Mouse (Mus musculus) kidney, embryonic 14.5 days (tissue): ENCODE measurements at regions not wholly inside any gene's neighbourhood (a gene's known extent, or its start where the extent isn't known, plus 50 kb on each side); places are given as distances from the start of the nearest gene placed in this dataset.

Experiments
- ATAC-seq: fragments of 200-750 bp; cut with Nextera tagmentation; 2 replicates; pipeline ENCODE4 v1.8.0; 2017; ENCODE audit warnings: moderate number of reproducible peaks, mild to moderate bottlenecking, moderate TSS enrichment, moderate library complexity; ENCODE audit not compliant: low FRiP score, low TSS enrichment
- H3K27ac ChIP-seq: fragments of 300-500 bp; sonication (generic); 2 replicates; pipeline ENCODE4 v1.5.1; 2014; ENCODE audit warnings: low read depth, mild to moderate bottlenecking, low read length, moderate library complexity, mixed read lengths
- H3K27me3 ChIP-seq: fragments of 300-500 bp; sonication (generic); 2 replicates; pipeline ENCODE4 v1.6.1; 2014; ENCODE audit warnings: mild to moderate bottlenecking, low read length; ENCODE audit not compliant: control insufficient read depth, insufficient read depth
- H3K36me3 ChIP-seq: fragments of 300-500 bp; sonication (generic); 2 replicates; pipeline ENCODE4 v1.6.1; 2014; ENCODE audit warnings: low read length, mixed read lengths; ENCODE audit not compliant: control insufficient read depth, insufficient read depth
- H3K4me1 ChIP-seq: fragments of 300-500 bp; sonication (generic); 2 replicates; pipeline ENCODE4 v1.6.1; 2014; ENCODE audit warnings: low read length, mixed read lengths; ENCODE audit not compliant: control insufficient read depth, insufficient read depth
- H3K4me2 ChIP-seq: fragments of 300-500 bp; sonication (generic); replicated peaks from 2 replicates; pipeline ENCODE4 v1.6.1; 2014; ENCODE audit warnings: low read depth, mild to moderate bottlenecking, low read length
- H3K4me3 ChIP-seq: fragments of 300-500 bp; sonication (generic); 2 replicates; pipeline ENCODE4 v1.5.1; 2014; ENCODE audit warnings: mild to moderate bottlenecking, low read length
- H3K9ac ChIP-seq: fragments of 300-500 bp; sonication (generic); 2 replicates; pipeline ENCODE4 v1.6.1; 2014; ENCODE audit warnings: low read depth, mild to moderate bottlenecking, low read length, moderate library complexity
- H3K9me3 ChIP-seq: fragments of 300-500 bp; sonication (generic); 2 replicates; pipeline ENCODE4 v1.6.1; 2016; ENCODE audit warnings: low read length; ENCODE audit not compliant: control insufficient read depth
- WGBS: fragments of 180-500 bp; shearing (Covaris S2); extraction: QIAGEN DNeasy Blood & Tissue Kit; methylation state at CpG from one replicate; pipeline ENCODE4 v1.1.7; 2014; 5-methylcytosine and 5-hydroxymethylcytosine counted together

DNA sequence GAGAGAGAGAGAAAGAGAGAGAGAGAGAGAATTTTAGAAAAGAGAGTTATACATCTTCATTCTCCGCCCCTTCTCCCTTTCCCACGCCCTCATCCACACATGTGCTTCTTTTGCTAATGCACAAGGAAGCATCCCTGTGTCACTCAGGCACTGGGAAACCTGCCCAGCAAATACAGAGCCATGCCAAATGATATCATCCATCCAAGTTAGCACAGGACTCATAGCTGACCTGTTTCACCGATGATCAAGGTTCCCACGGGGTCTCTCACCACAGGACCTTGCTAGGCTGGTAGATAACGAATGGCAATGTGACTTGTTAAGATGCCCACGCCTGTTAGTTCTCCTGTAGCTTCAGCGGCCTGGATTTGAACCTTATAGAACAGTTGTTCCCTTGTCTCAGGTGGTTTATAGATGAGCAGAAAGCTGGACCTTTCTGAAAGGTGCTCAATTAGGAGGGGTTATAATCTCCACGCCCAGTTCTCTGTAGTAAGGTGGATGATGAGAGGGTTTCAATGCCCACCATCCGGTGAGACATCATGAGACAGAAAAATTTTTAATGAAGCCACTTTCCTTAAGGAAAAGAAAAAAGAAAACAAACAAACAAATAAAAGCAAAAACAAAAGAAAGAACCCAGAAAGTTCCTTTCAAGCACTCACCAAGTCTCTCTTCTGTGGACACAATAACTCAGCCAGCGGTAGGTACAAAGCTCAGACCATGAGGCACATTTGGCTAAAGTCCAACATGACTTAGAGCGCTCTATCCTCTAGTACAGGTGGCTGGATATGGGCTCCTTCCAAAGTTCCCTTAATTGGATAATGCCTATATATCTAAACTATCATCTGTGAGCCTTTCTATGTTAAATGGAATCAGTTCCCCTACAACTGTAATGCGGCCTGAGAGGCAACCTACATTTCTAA is 57.1 kb upstream of the Bmp2k start:
- Histone ChIP-seq H3K9me3 (no peaks in the 10 kb centered on the region), H3K4me1 (0 out of 2 replicates have a peak, but pooled peaks cover 6% of the 10 kb centered on the region), H3K27ac (no peak overlapping the region), H3K4me3 (no peak overlapping the region), H3K27me3 (no peaks in the 10 kb centered on the region), H3K9ac (no peak overlapping the region), H3K4me2 (no peak overlapping the region), H3K36me3 (no peaks in the 10 kb centered on the region)
- 83% methylated on average over 12 of the region's 12 CpGs for WGBS
- ATAC-seq, result 0 out of 2 replicates have a peak, but pooled peaks have one; percentile 49

DNA sequence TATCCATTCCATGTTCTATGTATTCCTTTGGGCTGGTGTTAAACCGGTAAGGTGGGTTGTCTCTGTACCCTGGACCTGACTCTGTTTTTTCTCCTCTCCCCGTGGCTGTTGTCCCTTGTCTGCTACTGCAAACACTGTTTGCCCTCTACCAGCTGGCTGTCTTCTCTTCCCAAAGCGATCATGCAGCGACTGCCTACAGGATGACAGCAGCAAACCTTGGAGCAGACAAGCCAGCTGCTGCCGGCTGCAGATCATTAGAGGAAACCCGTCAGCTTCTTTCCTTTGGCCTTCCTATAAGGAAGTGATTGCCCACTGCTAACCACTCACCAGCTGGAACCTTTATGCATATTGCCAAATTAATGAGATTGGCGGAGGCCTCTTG is 56.4 kb upstream of the Bmp2k start:
- 0 out of 2 replicates have a peak, but pooled peaks cover 6% of the 10 kb centered on the region for H3K4me1 ChIP-seq
- H3K4me3 ChIP-seq, result no peak overlapping the region
- H3K9ac ChIP-seq, result no peak overlapping the region
- H3K4me2 ChIP-seq, result no peak overlapping the region
- H3K36me3 ChIP-seq, result no peaks in the 10 kb centered on the region
- no peaks in the 10 kb centered on the region for H3K27me3 ChIP-seq
- no peaks in the 10 kb centered on the region for H3K9me3 ChIP-seq
- ATAC-seq, result no peak
- 46% methylated on average over 7 of the region's 7 CpGs for WGBS
- H3K27ac ChIP-seq, result no peak overlapping the region

DNA sequence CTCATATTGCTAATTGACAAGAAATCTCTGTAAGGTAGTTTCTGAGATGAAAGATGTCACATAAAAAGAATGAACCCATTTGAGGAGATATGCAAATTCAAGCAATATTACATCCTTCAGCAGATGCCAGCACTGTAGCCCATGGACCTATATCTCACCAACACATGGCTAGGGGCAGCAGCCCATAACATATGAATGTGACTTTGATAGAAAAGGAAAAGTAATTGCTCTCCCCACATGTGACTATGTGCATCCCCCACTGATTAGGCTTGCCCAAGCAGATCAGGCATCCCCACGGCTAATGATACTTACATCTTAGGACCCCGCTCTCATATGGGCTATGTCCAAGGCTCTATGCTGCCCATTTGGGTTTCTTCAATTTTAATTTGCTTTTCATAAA is 56.0 kb upstream of the Bmp2k start:
- Histone ChIP-seq H3K27me3 (no peaks in the 10 kb centered on the region), H3K4me2 (no peak overlapping the region), H3K4me3 (no peak overlapping the region), H3K9ac (no peak overlapping the region), H3K27ac (no peak overlapping the region), H3K9me3 (no peaks in the 10 kb centered on the region), H3K4me1 (0 out of 2 replicates have a peak, but pooled peaks cover 6% of the 10 kb centered on the region), H3K36me3 (no peaks in the 10 kb centered on the region)
- 87% methylated on average over 2 of the region's 2 CpGs for WGBS
- ATAC-seq, result no peak
